Comparison of ENCODE assay signal across 16 mouse cellular contexts in genomic region chr19:40333905-40334304, GRCm38 (mm10).
DNase-seq lines count a peak whose midpoint lies in the region; TF ChIP-seq lines count a peak whose summit lies in the region.
"Had no signal": no experiment of that assay in that cellular context is flagged by ENCODE, and none has a peak within 500 bp of the region (broad histone marks: within the 10 kb centered on the region; RNA-seq: fewer than 3 reads in every experiment).

No protein-coding gene starts in this region.

- peak; percentile 45 for TF ChIP-seq CTCF in left cerebral cortex, adult 2 months (IDR thresholded peaks at IDR 0.05)
- TF ChIP-seq CTCF in small intestine, adult 2 months (IDR thresholded peaks at IDR 0.05; ENCODE audit: extremely low read depth, insufficient read length, insufficient replicate concordance, low read depth, low read length): peak; percentile 17; the same call in 1 of the 2 replicates

- peaks cover 5% of the 10 kb centered on the region; the same call in 1 of the 2 replicates for H3K4me1 ChIP-seq in small intestine, adult 2 months (ENCODE audit: control insufficient read depth, insufficient read depth, insufficient read length, low read length)
- H3K4me1 ChIP-seq: neural tube, embryonic 13.5 days had no signal

- no peak overlapping the region for H3K4me3 ChIP-seq in left cerebral cortex, adult 2 months
- H3K4me3 ChIP-seq in small intestine, adult 2 months (ENCODE audit: low read depth, low read length): no peak overlapping the region
- H3K4me3 ChIP-seq: neural tube, embryonic 13.5 days had no signal

- H3K27ac ChIP-seq in left cerebral cortex, adult 2 months: no peak overlapping the region
- H3K27ac ChIP-seq in small intestine, adult 2 months (ENCODE audit: insufficient read depth, low read depth, low read length): no peak overlapping the region
- H3K27ac ChIP-seq: liver, embryonic 14.5 days; neural tube, embryonic 13.5 days had no signal

- 52% methylated on average over 5 of the region's 5 CpGs for WGBS in small intestine, adult 2 months

- DNase-seq in gastrocnemius, postnatal 10 days: peak; percentile 32
- DNase-seq in gastrocnemius, postnatal 36 days: no peak
- DNase-seq in left cerebral cortex, adult 2 months (ENCODE audit: extremely low spot score in 1 of 2, low spot score in 2 of 2): no peak
- no peak for DNase-seq in left cerebral cortex, postnatal 10 days (ENCODE audit: extremely low spot score in 1 of 2, low spot score in 2 of 2)
- DNase-seq in testis, postnatal 10 days (ENCODE audit: low spot score): peak; percentile 53
- DNase-seq in testis, postnatal 14 days (ENCODE audit: low spot score): no peak
- no peak for DNase-seq in layer of hippocampus, postnatal 14 days (ENCODE audit: low spot score in 2 of 2)
- DNase-seq: adrenal gland, adult 8-10 months; heart, postnatal 36 days; kidney, adult 18-20 months; layer of hippocampus, postnatal 36 days; right cerebral cortex, postnatal 25 days had no signal

- H3K36me3 ChIP-seq in small intestine, adult 2 months (ENCODE audit: control insufficient read depth, insufficient read depth, low read length): 0 out of 2 replicates have a peak, but pooled peaks cover 2% of the 10 kb centered on the region

- no peaks in the 10 kb centered on the region for H3K27me3 ChIP-seq in small intestine, adult 2 months (ENCODE audit: control insufficient read depth, insufficient read depth, low read length)
- H3K27me3 ChIP-seq: neural tube, embryonic 13.5 days; Patski had no signal

- intact Hi-C loops in gastrocnemius, postnatal 36 days (cut with DNase I): no loop called here
- intact Hi-C loops in left cerebral cortex, adult 2 months (cut with DNase I): no loop called here
- intact Hi-C loops in left cerebral cortex, postnatal 10 days (cut with DNase I): no loop called here

- no peak for TF ChIP-seq POLR2A in small intestine, adult 2 months (IDR thresholded peaks at IDR 0.05; ENCODE audit: low read depth, low read length)

Comparison
In these comparisons a context has a peak if more than half of its experiments do, and no peak if none do; other contexts are left out.
1. DNase-seq: peak in gastrocnemius, postnatal 10 days (single experiment) and testis, postnatal 10 days (single experiment); none in gastrocnemius, postnatal 36 days (0 of 2), left cerebral cortex, adult 2 months (0 of 2), left cerebral cortex, postnatal 10 days (0 of 2), testis, postnatal 14 days (single experiment) and layer of hippocampus, postnatal 14 days (0 of 2).